Mouse (Mus musculus) spleen, postnatal 4 days (tissue): Measurements from ENCODE around the gene Nell2.

Experiments used
- DNase-seq, 2 experiments: peaks; one replicate each; pipeline ENCODE4 v3.0.0; 2022; ENCODE audit warnings: low spot score in 2 of 2

The Nell2 gene

GRCm38 (mm10) chr15:95473976-95474375 is 54.4 kb downstream of the Nell2 start:
- no peak for DNase-seq

DNA sequence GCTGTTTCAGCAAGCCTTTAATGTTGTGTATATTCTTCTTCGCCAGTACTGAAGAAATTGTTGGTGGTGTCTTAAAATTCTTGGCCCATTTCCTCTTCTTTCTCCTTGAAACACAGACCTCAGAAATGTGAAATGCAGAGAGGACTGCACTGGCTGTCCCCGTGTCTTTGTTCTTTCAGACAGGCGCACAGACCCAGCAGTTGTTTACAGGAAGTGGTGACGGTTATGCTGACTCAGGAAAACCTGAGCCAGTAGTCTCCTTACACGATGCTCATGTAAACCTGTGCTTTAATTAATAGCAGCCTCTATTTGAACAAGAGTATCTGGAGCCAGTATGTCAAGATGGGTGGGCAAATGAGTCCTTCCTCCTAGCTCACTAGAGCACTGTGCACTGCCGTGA is 61.2 kb downstream of the Nell2 start:
- no peak for DNase-seq

- no peak for DNase-seq
Measured at GRCm38 (mm10) chr15:95460041-95460566, 68.3 kb downstream of the Nell2 start.

DNA sequence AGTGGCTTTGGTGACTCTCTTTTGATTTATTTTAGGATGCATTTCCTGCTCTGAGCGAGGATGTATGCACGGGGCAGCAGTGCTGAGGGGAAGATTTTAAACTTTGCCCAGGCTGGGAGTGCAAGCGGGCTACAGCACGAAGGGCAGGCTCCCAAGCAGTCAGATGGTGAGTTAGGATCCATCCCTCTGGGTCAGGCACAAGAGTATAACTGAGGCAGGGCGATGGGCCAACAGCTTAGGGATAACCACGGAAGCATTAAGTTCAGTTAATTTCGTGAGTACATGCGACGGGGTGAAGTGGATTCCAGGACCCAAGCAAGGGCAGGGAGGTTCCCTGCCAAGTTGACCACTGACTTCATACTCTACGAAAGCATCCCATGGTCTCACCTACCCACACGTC is 83.8 kb downstream of the Nell2 start:
- no peak for DNase-seq

GRCm38 (mm10) chr15:95437740-95438139 is 90.6 kb downstream of the Nell2 start:
- DNase-seq: no peak

DNA sequence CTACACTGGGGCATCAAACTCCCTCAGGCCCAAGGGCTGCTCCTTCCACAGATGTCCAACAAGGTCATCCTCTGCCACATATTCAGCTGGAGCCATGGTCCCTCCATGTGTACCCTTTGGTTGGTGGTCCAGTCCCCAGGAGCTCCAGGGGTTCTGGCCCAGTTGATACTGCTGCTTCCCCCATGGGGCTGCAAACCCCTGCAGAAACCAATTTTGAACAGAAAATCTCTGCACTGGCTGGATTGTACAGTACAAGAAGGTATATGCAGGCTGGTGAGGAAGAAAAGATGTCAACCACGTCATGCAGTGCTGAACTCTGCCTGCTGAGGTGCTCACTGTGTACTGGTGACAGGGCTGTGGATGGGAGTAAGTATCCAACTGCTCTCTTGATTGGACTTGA is 92.1 kb downstream of the Nell2 start:
- no peak for DNase-seq

- no peak for DNase-seq
Measured at GRCm38 (mm10) chr15:95431156-95431799, 97.1 kb downstream of the Nell2 start.

DNA sequence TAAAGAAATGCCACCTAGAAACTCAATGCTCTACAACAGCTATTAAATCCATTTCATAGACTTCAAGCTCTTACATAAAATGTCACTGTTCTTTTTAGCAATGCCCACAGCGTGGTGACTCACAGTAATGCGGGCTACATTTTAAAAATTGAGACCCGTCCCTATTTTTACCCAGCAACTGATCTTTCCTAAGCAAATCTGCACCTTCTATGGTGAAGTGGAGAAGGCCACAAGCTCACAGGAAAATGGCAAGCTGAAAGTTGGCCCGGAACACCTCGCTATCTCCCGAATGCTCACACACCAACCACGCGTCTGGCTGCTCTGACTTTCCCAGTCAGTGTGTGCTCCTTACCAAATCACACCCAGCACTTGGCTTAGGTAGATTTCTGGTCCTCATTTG is 98.4 kb downstream of the Nell2 start:
- no peak for DNase-seq

DNA sequence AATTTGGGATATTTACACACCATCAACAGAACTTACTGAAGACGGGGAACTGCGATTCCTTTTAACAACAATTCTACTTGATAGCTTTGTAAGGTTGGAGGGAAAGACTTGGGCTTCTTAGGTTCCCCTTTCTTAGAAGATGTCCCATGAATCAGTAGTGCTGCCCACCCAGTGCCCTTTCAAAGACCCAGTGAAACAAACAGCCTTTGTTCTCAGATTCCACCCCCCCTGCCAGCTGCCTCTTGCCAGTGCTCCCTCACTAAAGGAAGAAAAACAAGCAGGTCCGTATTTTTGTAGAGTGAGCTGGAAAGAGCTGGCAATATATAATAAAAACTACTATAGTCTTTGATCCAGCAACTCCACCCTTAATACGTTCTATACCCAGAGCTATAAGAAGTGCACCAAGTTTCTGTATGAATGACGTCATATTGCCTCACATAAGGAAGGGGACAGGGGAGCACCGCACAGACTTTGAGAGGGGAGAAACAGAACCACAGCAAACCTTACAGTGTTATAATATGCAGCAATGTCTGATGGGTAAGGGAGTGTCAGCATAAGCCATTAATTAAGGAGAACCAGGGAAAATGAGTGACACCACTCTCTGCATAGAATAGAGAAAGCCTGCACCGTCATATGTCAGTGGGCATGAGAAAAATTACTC is 100.2 kb downstream of the Nell2 start:
- DNase-seq: no peak

GRCm38 (mm10) chr15:95425085-95425484 is 103.3 kb downstream of the Nell2 start:
- DNase-seq: no peak

GRCm38 (mm10) chr15:95422226-95422950 is 106.0 kb downstream of the Nell2 start:
- no peak for DNase-seq

DNA sequence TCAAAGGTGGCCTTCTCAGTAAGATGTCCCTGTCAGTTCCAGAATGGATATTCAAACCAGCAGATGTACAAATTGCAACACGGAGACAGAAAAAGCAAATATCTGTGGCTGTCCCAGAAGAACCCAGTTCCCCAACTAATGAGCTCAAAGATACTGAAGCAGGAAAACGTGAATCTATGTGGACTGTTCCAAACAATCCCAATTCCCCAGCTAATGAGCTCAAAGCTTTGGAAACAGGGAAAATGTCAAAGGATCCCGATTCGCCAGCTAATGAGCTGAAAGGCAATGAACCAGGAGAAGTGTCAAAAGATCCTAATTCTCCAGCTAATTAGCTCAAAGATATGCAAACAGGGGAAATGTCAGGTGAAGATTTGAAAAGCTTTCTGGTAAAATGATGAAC is 109.7 kb downstream of the Nell2 start:
- DNase-seq: no peak

DNA sequence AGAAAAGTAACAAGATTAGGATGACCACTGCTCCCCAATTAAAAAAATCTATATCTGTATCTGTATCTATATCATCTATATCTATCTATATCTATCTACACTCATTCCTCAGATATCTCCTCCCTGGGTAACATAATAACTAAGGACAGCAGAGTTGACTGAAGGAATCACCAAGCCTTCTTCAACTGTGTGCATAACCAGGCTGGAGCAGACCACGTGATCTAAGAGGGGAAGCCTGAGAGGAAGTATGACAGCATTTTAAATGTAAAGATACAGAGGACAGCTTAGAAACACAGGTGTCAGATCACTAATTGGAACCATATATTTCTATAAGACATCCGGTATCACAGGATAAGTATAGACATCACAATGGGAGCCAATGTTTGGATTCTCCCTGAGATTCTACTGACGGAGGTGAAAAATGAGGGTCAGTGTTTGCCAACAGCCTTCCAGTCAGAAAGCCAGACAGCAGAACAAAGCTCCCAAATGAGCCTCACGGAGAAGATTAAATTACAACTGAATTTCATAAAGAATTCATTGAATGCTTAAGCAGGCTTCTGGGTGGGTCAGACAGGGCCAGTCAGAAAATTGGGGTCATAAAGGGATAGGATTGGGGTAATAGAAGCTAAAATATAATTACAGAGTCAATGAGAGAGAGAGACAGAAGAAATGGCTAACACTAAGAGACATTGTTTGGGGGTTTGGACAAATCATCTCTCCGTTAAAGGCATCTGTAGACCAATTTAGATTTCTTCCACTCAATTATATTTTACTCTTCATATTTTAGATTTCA is 116.2 kb downstream of the Nell2 start:
- no peak for DNase-seq

DNA sequence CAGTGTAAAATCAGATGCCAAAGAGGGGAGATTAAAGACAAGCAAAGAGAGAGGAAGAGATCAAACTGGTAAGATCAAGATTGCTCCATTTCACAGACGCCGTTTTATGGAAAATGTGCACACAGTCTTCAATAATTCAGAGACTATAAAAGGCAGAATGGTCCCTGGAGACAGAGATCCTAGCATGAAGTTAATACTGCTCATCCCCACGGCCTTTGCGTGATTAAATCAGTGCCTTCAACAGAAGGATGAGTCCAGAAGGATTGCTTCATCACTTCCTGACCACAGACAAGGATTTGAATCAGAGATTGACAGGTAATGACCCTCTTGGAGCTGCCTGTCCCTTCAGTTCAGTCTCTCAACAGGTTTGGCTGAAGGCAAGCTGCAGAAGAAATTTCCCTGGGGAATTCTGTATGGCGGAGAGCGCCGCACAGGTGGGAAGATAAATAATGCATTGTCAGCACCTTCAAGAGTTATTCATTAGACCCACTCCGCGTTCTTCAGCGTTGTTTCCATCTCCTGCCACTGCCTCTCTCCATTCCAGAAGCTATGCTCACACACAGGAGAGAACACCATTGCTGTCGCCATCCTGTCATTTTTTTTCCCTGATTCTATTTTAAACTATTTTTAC is 118.0 kb downstream of the Nell2 start:
- no peak for DNase-seq

- no peak for DNase-seq
Measured at GRCm38 (mm10) chr15:95390347-95390746, 138.0 kb downstream of the Nell2 start.

DNA sequence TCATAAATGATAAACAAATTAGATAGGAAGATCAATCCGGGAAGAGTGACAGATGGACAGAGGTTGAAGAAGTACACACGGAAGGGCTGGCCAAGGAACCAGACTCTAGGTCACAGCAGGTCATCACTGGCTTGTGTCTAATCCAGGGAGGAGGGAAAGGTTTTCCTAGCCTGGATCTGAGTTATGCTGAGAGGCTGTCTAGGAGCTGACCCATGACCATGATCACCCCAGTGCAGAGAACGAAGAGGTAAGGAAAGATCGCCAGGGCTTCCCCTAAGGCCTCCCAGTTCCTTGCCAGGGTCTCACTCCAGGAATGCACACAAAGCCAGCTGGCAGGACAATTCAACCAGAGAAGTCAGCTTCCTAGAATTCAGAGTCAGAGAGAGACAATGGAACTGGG is 139.4 kb downstream of the Nell2 start:
- DNase-seq: no peak

- no peak for DNase-seq
Measured at GRCm38 (mm10) chr15:95380859-95381258, 147.5 kb downstream of the Nell2 start.

GRCm38 (mm10) chr15:95370720-95371395 is 157.5 kb downstream of the Nell2 start:
- no peak for DNase-seq

GRCm38 (mm10) chr15:95368185-95368584 is 160.2 kb downstream of the Nell2 start:
- DNase-seq: no peak

- no peak for DNase-seq
Measured at GRCm38 (mm10) chr15:95366506-95366905, 161.9 kb downstream of the Nell2 start.

GRCm38 (mm10) chr15:95354806-95355205 is 173.6 kb downstream of the Nell2 start:
- no peak for DNase-seq
